Mouse (Mus musculus): ENCODE data around the gene Lingo3.

DNA sequence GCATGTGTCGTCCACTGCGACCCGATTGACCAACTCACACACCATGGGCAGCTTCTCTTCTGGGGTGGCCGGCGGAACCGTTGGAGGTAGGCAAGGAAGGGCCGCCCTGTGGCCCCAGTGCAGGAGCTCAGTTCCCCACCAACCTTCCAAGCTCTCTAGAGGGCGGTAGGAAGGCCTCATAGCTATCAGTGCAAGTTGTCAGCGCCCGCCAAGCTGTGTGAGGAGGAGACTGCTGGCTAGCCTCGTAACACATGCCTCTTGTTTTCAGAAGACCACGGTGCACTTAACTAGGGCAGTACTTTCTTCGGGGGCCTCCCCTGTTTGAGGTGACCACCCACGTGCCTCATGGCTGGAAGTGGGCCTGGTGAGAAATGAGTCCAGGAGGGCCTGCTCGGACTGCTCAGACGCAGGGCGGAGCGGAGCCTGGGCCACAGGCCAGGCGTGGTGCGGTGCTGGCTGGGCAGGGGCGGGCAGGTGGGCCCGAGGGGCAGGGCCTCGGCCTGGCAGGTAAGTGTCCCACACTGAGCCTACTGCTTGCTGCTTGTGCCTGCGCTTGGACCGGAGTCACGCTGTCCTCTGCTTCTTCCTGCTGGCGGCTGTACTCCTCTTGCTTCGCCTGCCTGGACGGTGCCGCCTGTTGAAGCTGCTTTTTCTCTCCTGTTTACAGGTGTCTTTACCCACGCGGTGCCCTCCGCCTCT, 52.2 kb downstream of the Lingo3 start:
- TF ChIP-seq CTCF (IDR thresholded peaks at IDR 0.05; ENCODE audit: extremely low read depth, insufficient read length, insufficient replicate concordance, low read depth, low read length) (no peak), POLR2A (IDR thresholded peaks at IDR 0.05; ENCODE audit: low read depth, low read length) (no peak)

Measured in small intestine, adult 2 months (tissue).